Mouse (Mus musculus) ZHBTc4 (cell line): ENCODE data around the gene Sdad1.

ENCODE experiments used
- DNase-seq: peaks from one replicate; pipeline ENCODE4 v3.0.0-alpha.2; 2011; ENCODE audit warnings: low read depth, low spot score

Sdad1 gene

GRCm38 (mm10) chr5:92312046-92312715 is 1.9 kb upstream of the Sdad1 start:
- peak; percentile 87 for DNase-seq

- DNase-seq: no peak
Observed at GRCm38 (mm10) chr5:92304291-92304690, 6.0 kb downstream of the Sdad1 start.

GRCm38 (mm10) chr5:92302149-92302840 is 8.0 kb downstream of the Sdad1 start:
- DNase-seq: no peak

- no peak for DNase-seq
Observed at GRCm38 (mm10) chr5:92294525-92294924, 15.8 kb downstream of the Sdad1 start.

- DNase-seq: no peak
Observed at GRCm38 (mm10) chr5:92291652-92292414, 18.4 kb downstream of the Sdad1 start.

GRCm38 (mm10) chr5:92287840-92288239 is 22.4 kb downstream of the Sdad1 start:
- no peak for DNase-seq

GRCm38 (mm10) chr5:92283107-92283506 is 27.2 kb downstream of the Sdad1 start:
- DNase-seq: no peak

GRCm38 (mm10) chr5:92282571-92282970 is 27.7 kb downstream of the Sdad1 start:
- no peak for DNase-seq

- no peak for DNase-seq
Observed at GRCm38 (mm10) chr5:92278942-92279537, 31.2 kb downstream of the Sdad1 start.

GRCm38 (mm10) chr5:92277437-92278394 is 32.6 kb downstream of the Sdad1 start, which contains the start of gene Naaa:
Gene Naaa, minus strand, starts transcription at chr5:92278170.
- DNase-seq: peak; percentile 91

- DNase-seq: no peak
Observed at GRCm38 (mm10) chr5:92270496-92270895, 39.8 kb downstream of the Sdad1 start.

- peak; percentile 32 for DNase-seq
Observed at GRCm38 (mm10) chr5:92263761-92264359, 46.4 kb downstream of the Sdad1 start.

- no peak for DNase-seq
Observed at GRCm38 (mm10) chr5:92262646-92263045, 47.6 kb downstream of the Sdad1 start.

GRCm38 (mm10) chr5:92256218-92256617 is 54.1 kb downstream of the Sdad1 start, which contains the start of gene Ppef2:
Gene Ppef2, minus strand, starts transcription at chr5:92256278.
- no peak for DNase-seq

GRCm38 (mm10) chr5:92254476-92254875 is 55.8 kb downstream of the Sdad1 start:
- DNase-seq: no peak

GRCm38 (mm10) chr5:92252797-92253343 is 57.4 kb downstream of the Sdad1 start:
- DNase-seq: peak; percentile 63

- peak; percentile 58 for DNase-seq
Observed at GRCm38 (mm10) chr5:92252031-92252430, 58.2 kb downstream of the Sdad1 start.

- DNase-seq: no peak
Observed at GRCm38 (mm10) chr5:92248614-92249013, 61.7 kb downstream of the Sdad1 start.

- DNase-seq: no peak
Observed at GRCm38 (mm10) chr5:92245483-92245882, 64.8 kb downstream of the Sdad1 start.

- no peak for DNase-seq
Observed at GRCm38 (mm10) chr5:92244900-92245299, 65.4 kb downstream of the Sdad1 start.
